25 mouse cellular contexts compared by ENCODE assay signal in genomic region chr8:106585671-106586037, GRCm38 (mm10). TPM values are rescaled to one million over a fixed set of nuclear protein-coding genes. Genes with fewer than 3 reads are reported as not detected.
A peak's percentile ranks its signal among the peaks of the same experiment; 100 is the strongest.
DNase-seq lines count a peak whose midpoint lies in the region; ATAC-seq and TF ChIP-seq lines count a peak whose summit lies in the region.
"Had no signal": no experiment of that assay in that cellular context is flagged by ENCODE, and none has a peak within 500 bp of the region (broad histone marks: within the 10 kb centered on the region; RNA-seq: fewer than 3 reads in every experiment).

No protein-coding gene starts in this region.

- no peak for TF ChIP-seq EP300 in MEL (IDR thresholded peaks at IDR 0.05; ENCODE audit: low read depth in 1 of 2, low read length in 2 of 2)
- no peak for TF ChIP-seq EP300 in heart, adult 2 months (IDR thresholded peaks at IDR 0.05; ENCODE audit: insufficient read depth, low read depth, low read length)

- H3K79me2 ChIP-seq in MEL (ENCODE audit: control insufficient read depth, insufficient read depth, low read length, poor library complexity), result no peaks in the 10 kb centered on the region
- no peaks in the 10 kb centered on the region for H3K79me2 ChIP-seq in heart, adult 2 months (replicated peaks; ENCODE audit: control insufficient read depth, insufficient read depth, low read length)

- 62% methylated on average over 3 of the region's 3 CpGs for WGBS in intestine, postnatal 0 days
- WGBS in stomach, embryonic 16.5 days, result 85% methylated on average over 3 of the region's 3 CpGs
- 78% methylated on average over 3 of the region's 3 CpGs for WGBS in heart, adult 2 months

- peaks cover 0 to 5% of the 10 kb centered on the region in 2 experiments; a peak in 3 of 4 replicates for H3K27me3 ChIP-seq in MEL (ENCODE audit: control insufficient read depth in 1 of 2, insufficient read depth in 2 of 2, low read length in 2 of 2)
- no peaks in the 10 kb centered on the region for H3K27me3 ChIP-seq in intestine, postnatal 0 days (replicated peaks; ENCODE audit: control insufficient read depth, insufficient read depth, low read length)
- no peaks in the 10 kb centered on the region for H3K27me3 ChIP-seq in stomach, embryonic 16.5 days (ENCODE audit: control insufficient read depth, insufficient read depth, low read length)
- no peaks in the 10 kb centered on the region for H3K27me3 ChIP-seq in heart, adult 2 months (ENCODE audit: control insufficient read depth, insufficient read depth, low read length)
- H3K27me3 ChIP-seq: embryonic facial prominence, embryonic 15.5 days; heart, embryonic 15.5 days had no signal

- no peak overlapping the region for H3K9ac ChIP-seq in MEL (ENCODE audit: control insufficient read depth, low read depth, low read length, poor library complexity, severe bottlenecking)
- H3K9ac ChIP-seq in intestine, postnatal 0 days (ENCODE audit: low read depth, low read length), result no peak overlapping the region
- no peak overlapping the region for H3K9ac ChIP-seq in stomach, embryonic 16.5 days (ENCODE audit: low read length)
- no peak overlapping the region for H3K9ac ChIP-seq in heart, adult 2 months (ENCODE audit: low read depth, low read length)
- H3K9ac ChIP-seq: embryonic facial prominence, embryonic 15.5 days; heart, embryonic 15.5 days; hindbrain, embryonic 14.5 days had no signal

- no peak overlapping the region for H3K4me3 ChIP-seq in MEL (ENCODE audit: control insufficient read depth in 1 of 2, insufficient read depth in 1 of 2, low read depth in 2 of 2, low read length in 2 of 2)
- no peak overlapping the region for H3K4me3 ChIP-seq in intestine, postnatal 0 days (ENCODE audit: low read depth, low read length)
- no peak overlapping the region for H3K4me3 ChIP-seq in stomach, embryonic 16.5 days (replicated peaks; ENCODE audit: low read length)
- H3K4me3 ChIP-seq in heart, adult 2 months, result no peak overlapping the region
- H3K4me3 ChIP-seq: embryonic facial prominence, embryonic 15.5 days; erythroblast, embryonic 14.5 days; forebrain, embryonic 10.5 days; gastrocnemius, adult 2 months; heart, embryonic 15.5 days; hindbrain, embryonic 10.5 days had no signal

- TF ChIP-seq RAD21 in MEL (IDR thresholded peaks at IDR 0.05; ENCODE audit: low read depth, low read length), result no peak

- H3K9me3 ChIP-seq in MEL (replicated peaks; ENCODE audit: insufficient read depth, low read length), result no peaks in the 10 kb centered on the region
- H3K9me3 ChIP-seq in intestine, postnatal 0 days (ENCODE audit: control insufficient read depth), result no peaks in the 10 kb centered on the region
- H3K9me3 ChIP-seq in stomach, embryonic 16.5 days (replicated peaks; ENCODE audit: control insufficient read depth, low read length), result no peaks in the 10 kb centered on the region
- H3K9me3 ChIP-seq: embryonic facial prominence, embryonic 15.5 days; G1E; heart, embryonic 15.5 days; hindbrain, embryonic 10.5 days had no signal

- no peaks in the 10 kb centered on the region for H3K36me3 ChIP-seq in MEL (ENCODE audit: control insufficient read depth in 1 of 2, insufficient read depth in 2 of 2, low read length in 2 of 2)
- no peaks in the 10 kb centered on the region for H3K36me3 ChIP-seq in intestine, postnatal 0 days (ENCODE audit: control insufficient read depth, insufficient read depth)
- no peaks in the 10 kb centered on the region for H3K36me3 ChIP-seq in stomach, embryonic 16.5 days (ENCODE audit: control insufficient read depth, insufficient read depth, low read length)
- H3K36me3 ChIP-seq in heart, adult 2 months (ENCODE audit: control insufficient read depth, insufficient read depth, low read length), result no peaks in the 10 kb centered on the region
- H3K36me3 ChIP-seq: embryonic facial prominence, embryonic 15.5 days; forebrain, embryonic 10.5 days; G1E; heart, embryonic 15.5 days; hindbrain, embryonic 10.5 days had no signal

- DNase-seq in MEL (ENCODE audit: low read depth, low spot score), result peak; percentile 10
- no peak for DNase-seq in B cell, adult 2 months
- no peak for DNase-seq in spleen, adult 12 weeks (ENCODE audit: low spot score)
- no peak for DNase-seq in heart, adult 2 months
- DNase-seq: adrenal gland, postnatal 10 days; cerebellum, adult 11 months; cerebellum, adult 8-10 months; cerebellum, postnatal 14 days; embryo, embryonic 11 days; gastrocnemius, adult 2 months; gastrocnemius, postnatal 36 days; heart, postnatal 14 days had no signal

- H3K4me2 ChIP-seq in intestine, postnatal 0 days (replicated peaks; ENCODE audit: low read depth), result no peak overlapping the region
- no peak overlapping the region for H3K4me2 ChIP-seq in stomach, embryonic 16.5 days (ENCODE audit: low read depth, low read length)
- H3K4me2 ChIP-seq: embryonic facial prominence, embryonic 15.5 days; heart, embryonic 11.5 days; heart, embryonic 15.5 days; hindbrain, embryonic 14.5 days had no signal

- ATAC-seq in granulocyte monocyte progenitor cell, adult 5-6 weeks (replicated peaks; ENCODE audit: poor library complexity, severe bottlenecking), result peak; percentile 84
- no peak for ATAC-seq in intestine, postnatal 0 days
- ATAC-seq in stomach, embryonic 16.5 days (ENCODE audit: insufficient read depth, low FRiP score), result no peak
- ATAC-seq: CD4-positive, CD25-positive, alpha-beta regulatory T cell, adult 4 months; forebrain, embryonic 14.5 days had no signal

- H3K4me1 ChIP-seq in MEL (ENCODE audit: control insufficient read depth in 1 of 2, insufficient read depth in 2 of 2, low read length in 2 of 2), result no peaks in the 10 kb centered on the region
- H3K4me1 ChIP-seq in intestine, postnatal 0 days (replicated peaks; ENCODE audit: control insufficient read depth, insufficient read depth, low read length), result no peaks in the 10 kb centered on the region; the same call in 1 of the 2 replicates
- no peaks in the 10 kb centered on the region for H3K4me1 ChIP-seq in stomach, embryonic 16.5 days (ENCODE audit: control insufficient read depth, insufficient read depth, low read length)
- no peaks in the 10 kb centered on the region for H3K4me1 ChIP-seq in heart, adult 2 months (ENCODE audit: control insufficient read depth, insufficient read depth, low read length)
- H3K4me1 ChIP-seq: embryonic facial prominence, embryonic 15.5 days; forebrain, embryonic 10.5 days; hindbrain, embryonic 10.5 days had no signal

- intact Hi-C loops in heart, adult 2 months (cut with DNase I), result no loop called here

- TF ChIP-seq POLR2A in MEL (IDR thresholded peaks at IDR 0.05; ENCODE audit: control insufficient read depth in 1 of 2, insufficient read depth in 1 of 2, low read depth in 1 of 2, low read length in 2 of 2, poor library complexity in 1 of 2), result no peak
- TF ChIP-seq POLR2A in heart, adult 2 months (IDR thresholded peaks at IDR 0.05; ENCODE audit: insufficient read depth, low read depth, low read length), result no peak

- no peak overlapping the region for H3K27ac ChIP-seq in MEL (ENCODE audit: control insufficient read depth, low read depth, low read length)
- peak overlapping the region; percentile 80 for H3K27ac ChIP-seq in intestine, postnatal 0 days (ENCODE audit: low read depth, low read length)
- H3K27ac ChIP-seq in stomach, embryonic 16.5 days (ENCODE audit: low read length), result peak overlapping the region; percentile 48; the same call in 1 of the 2 replicates
- H3K27ac ChIP-seq in heart, adult 2 months, result no peak overlapping the region
- H3K27ac ChIP-seq: embryonic facial prominence, embryonic 15.5 days; forebrain, embryonic 10.5 days; gastrocnemius, adult 2 months; heart, embryonic 15.5 days; hindbrain, embryonic 10.5 days; hindbrain, embryonic 14.5 days had no signal

- no peak for TF ChIP-seq CTCF in MEL (IDR thresholded peaks at IDR 0.05 in 2 of 3, conservative IDR thresholded peaks at IDR 0.05 in 1 of 3; ENCODE audit: control insufficient read depth in 1 of 3, insufficient read depth in 1 of 3, low read depth in 2 of 3, low read length in 3 of 3, poor library complexity in 1 of 3, severe bottlenecking in 1 of 3)
- TF ChIP-seq CTCF in intestine, postnatal 0 days (IDR thresholded peaks at IDR 0.05; ENCODE audit: low read depth), result no peak
- no peak for TF ChIP-seq CTCF in heart, adult 2 months (IDR thresholded peaks at IDR 0.05)

TF ChIP-seq in MEL, 35 proteins besides CTCF, POLR2A, EP300 and RAD21:
- TF ChIP-seq ZMIZ1 (IDR thresholded peaks at IDR 0.05; ENCODE audit: low read depth, low read length) (no peak), MXI1 (IDR thresholded peaks at IDR 0.05; ENCODE audit: low read depth, low read length) (no peak), MYB (IDR thresholded peaks at IDR 0.05; ENCODE audit: low read depth, low read length) (no peak), MAX (IDR thresholded peaks at IDR 0.05; ENCODE audit: low read length) (no peak), MAFK (IDR thresholded peaks at IDR 0.05; ENCODE audit: borderline replicate concordance, low read depth, low read length) (no peak), HCFC1 (IDR thresholded peaks at IDR 0.05; ENCODE audit: low read depth, low read length) (no peak)

RNA-seq across cellular contexts. Expression of gene Gm10073, which starts 12.4 kb away (rescaled TPM):
- total RNA-seq in MEL (2012; rRNA removed), result 79.9 and 188 TPM in 2 replicates
- polyA plus RNA-seq in MEL (2012; ENCODE audit: insufficient read depth in 1 of 2, insufficient read length in 2 of 2, low read depth in 1 of 2, low replicate concordance in 2 of 2, missing spikeins in 1 of 2), result 10 to 100 TPM in 1 of 2 experiments, not detected in 1; 71.2 TPM
- total RNA-seq in granulocyte monocyte progenitor cell, adult 5-6 weeks (2014; fragmentation: Nextera tagmentation), result 29.2 and 30.2 TPM in 2 replicates
- total RNA-seq in granulocyte monocyte progenitor cell, adult 5-6 weeks (2017), result 8.2 and 10.8 TPM in 2 replicates
- 8.8 and 9.2 TPM in 2 replicates for polyA plus RNA-seq in intestine, postnatal 0 days (2015; fragmentation: Nextera tagmentation; extraction: Ambion mirVana)
- 13.4 and 26.5 TPM in 2 replicates for polyA plus RNA-seq in stomach, embryonic 16.5 days (2015; fragmentation: Nextera tagmentation; extraction: Ambion mirVana)
- 100 to 1,000 TPM; 109 to 123 TPM for total RNA-seq in heart, adult 2 months (2021)
- 31.2 and 34.2 TPM in 2 replicates for polyA plus RNA-seq in heart, adult 2 months (2012; rRNA removed)

RNA-seq across cellular contexts. Expression of gene Cdh1, which starts 17.5 kb away (rescaled TPM):
- total RNA-seq in MEL (2012; rRNA removed), result not detected in 2 replicates
- polyA plus RNA-seq in MEL (2012; ENCODE audit: insufficient read depth in 1 of 2, insufficient read length in 2 of 2, low read depth in 1 of 2, low replicate concordance in 2 of 2, missing spikeins in 1 of 2), result not detected
- total RNA-seq in granulocyte monocyte progenitor cell, adult 5-6 weeks (2014; fragmentation: Nextera tagmentation), result 1.1 and 4.6 TPM in 2 replicates
- total RNA-seq in granulocyte monocyte progenitor cell, adult 5-6 weeks (2017), result 0.88 and 1.6 TPM in 2 replicates
- polyA plus RNA-seq in intestine, postnatal 0 days (2015; fragmentation: Nextera tagmentation; extraction: Ambion mirVana), result 82.1 and 88.1 TPM in 2 replicates
- 215 and 267 TPM in 2 replicates for polyA plus RNA-seq in stomach, embryonic 16.5 days (2015; fragmentation: Nextera tagmentation; extraction: Ambion mirVana)
- not detected for total RNA-seq in heart, adult 2 months (2021)
- polyA plus RNA-seq in heart, adult 2 months (2012; rRNA removed), result 0.09 and 2.4 TPM in 2 replicates
- polyA plus RNA-seq: erythroblast, embryonic 14.5 days; G1E had no signal

Comparison
In these comparisons a context has a peak if more than half of its experiments do, and no peak if none do; other contexts are left out.
1. H3K27ac ChIP-seq: peak in intestine, postnatal 0 days (single experiment) and stomach, embryonic 16.5 days (single experiment); none in MEL (single experiment) and heart, adult 2 months (single experiment).
2. RNA of gene Cdh1, which starts 17.5 kb away (polyA plus RNA-seq): 215 to 267 TPM in stomach, embryonic 16.5 days and 82.1 to 88.1 TPM in intestine, postnatal 0 days; 0.09 to 2.4 TPM in heart, adult 2 months and not detected in MEL; every median in the first group is over 10 times any median in the second.